In genomic region chr2:4298325-4299215, GRCm38 (mm10) we compare ENCODE assay signal across 8 mouse cellular contexts.
DNase-seq lines count a peak whose midpoint lies in the region; ATAC-seq and TF ChIP-seq lines count a peak whose summit lies in the region.

No protein-coding gene starts in this region.

- H3K9ac ChIP-seq in embryonic facial prominence, embryonic 15.5 days, result no peak overlapping the region
- no peak overlapping the region; the same call in 1 of the 2 replicates for H3K9ac ChIP-seq in midbrain, embryonic 12.5 days (replicated peaks)

- intact Hi-C loops in left cerebral cortex, adult 2 months (cut with DNase I), result no loop called here

- no peaks in the 10 kb centered on the region for H3K9me3 ChIP-seq in embryonic facial prominence, embryonic 15.5 days (replicated peaks)
- no peaks in the 10 kb centered on the region for H3K9me3 ChIP-seq in midbrain, embryonic 12.5 days

- peak; percentile 87 for ATAC-seq in embryonic facial prominence, embryonic 15.5 days (ENCODE audit: insufficient number of reproducible peaks, low FRiP score, low TSS enrichment, low read depth)
- ATAC-seq in midbrain, embryonic 12.5 days (ENCODE audit: low FRiP score, low read depth), result peak; percentile 82
- no peak for ATAC-seq in erythroid progenitor cell, adult 5-6 weeks (replicated peaks; ENCODE audit: low FRiP score, poor library complexity, severe bottlenecking)

- H3K27ac ChIP-seq in embryonic facial prominence, embryonic 15.5 days (replicated peaks), result peak overlapping the region; percentile 92
- H3K27ac ChIP-seq in midbrain, embryonic 12.5 days (replicated peaks), result peak overlapping the region; percentile 17
- H3K27ac ChIP-seq in left cerebral cortex, adult 2 months, result no peak overlapping the region

- no peaks in the 10 kb centered on the region for H3K36me3 ChIP-seq in embryonic facial prominence, embryonic 15.5 days
- no peaks in the 10 kb centered on the region for H3K36me3 ChIP-seq in midbrain, embryonic 12.5 days

- H3K4me1 ChIP-seq in embryonic facial prominence, embryonic 15.5 days, result peaks cover 42% of the 10 kb centered on the region
- H3K4me1 ChIP-seq in midbrain, embryonic 12.5 days, result peaks cover 45% of the 10 kb centered on the region

- peak overlapping the region; percentile 44 for H3K4me3 ChIP-seq in embryonic facial prominence, embryonic 15.5 days (replicated peaks)
- H3K4me3 ChIP-seq in midbrain, embryonic 12.5 days, result no peak overlapping the region
- no peak overlapping the region for H3K4me3 ChIP-seq in left cerebral cortex, adult 2 months

- DNase-seq in kidney, postnatal 4 days, result peak; percentile 52 to 66
- no peak for DNase-seq in kidney, postnatal 36 days
- peak; percentile 67 for DNase-seq in heart, postnatal 4 days
- no peak for DNase-seq in left cerebral cortex, adult 2 months (ENCODE audit: extremely low spot score in 1 of 2, low spot score in 2 of 2)
- no peak for DNase-seq in adrenal gland, postnatal 10 days

- no peaks in the 10 kb centered on the region for H3K27me3 ChIP-seq in embryonic facial prominence, embryonic 15.5 days
- H3K27me3 ChIP-seq in midbrain, embryonic 12.5 days, result no peaks in the 10 kb centered on the region

- H3K4me2 ChIP-seq in embryonic facial prominence, embryonic 15.5 days (replicated peaks), result peak overlapping the region; percentile 55
- H3K4me2 ChIP-seq in midbrain, embryonic 12.5 days (replicated peaks), result peak overlapping the region; percentile 41

- 3% methylated on average over 19 of the region's 19 CpGs for WGBS in embryonic facial prominence, embryonic 15.5 days
- 12% methylated on average over 19 of the region's 19 CpGs for WGBS in midbrain, embryonic 12.5 days

- TF ChIP-seq CTCF in left cerebral cortex, adult 2 months (IDR thresholded peaks at IDR 0.05), result no peak

Comparison
In these comparisons a context has a peak if more than half of its experiments do, and no peak if none do; other contexts are left out.
1. DNase-seq: peak in kidney, postnatal 4 days (2 of 2) and heart, postnatal 4 days (single experiment); none in kidney, postnatal 36 days (0 of 2), left cerebral cortex, adult 2 months (0 of 2) and adrenal gland, postnatal 10 days (single experiment).